Mouse (Mus musculus): ENCODE measurements around the gene Traf3ip2. TPM values are rescaled to one million over a fixed set of nuclear protein-coding genes. Genes with fewer than 3 reads are reported as not detected.

The Traf3ip2 gene
- polyA plus RNA-seq, 1 experiment from 2014 or later: 12.9 TPM

Other genes with a start within 250 kb of the Traf3ip2 start
- gene Fyn, start 244.1 kb upstream of the Traf3ip2 start, polyA plus RNA-seq (2014; fragmentation: Nextera tagmentation; extraction: Ambion mirVana): 51.9 and 60.8 TPM in 2 replicates
- 27.4 and 27.8 TPM in 2 replicates for gene Rev3l, start 119.2 kb downstream of the Traf3ip2 start, polyA plus RNA-seq (2014; fragmentation: Nextera tagmentation; extraction: Ambion mirVana)

Data from embryonic facial prominence, embryonic 14.5 days (tissue).